Mouse (Mus musculus) granulocyte monocyte progenitor cell, adult 5-6 weeks (primary cell): ENCODE measurements around the gene Olfr1373. TPM values are rescaled to one million over a fixed set of nuclear protein-coding genes. Genes with fewer than 3 reads are reported as not detected.

ENCODE experiments used
- ATAC-seq: replicated peaks from 2 replicates; pipeline ENCODE4 v1.8.0; 2016; ENCODE audit warnings: mild to moderate bottlenecking, moderate TSS enrichment, inconsistent platforms; ENCODE audit not compliant: poor library complexity, severe bottlenecking
- total RNA-seq, 2 experiments: library from RNA; stranded (forward) in 1 of 2; stranded (reverse) in 1 of 2; fragments of 200-712, 200-1000 nt in 1 of 2; fragments of >200 nt in 1 of 2; fragmentation: Nextera tagmentation in 1 of 2; gene quantifications; 2 replicates each; pipeline ENCODE4 v1.2.3; 2014 to 2017

The Olfr1373 gene
- total RNA-seq, 2 experiments from 2014 or later, result not detected

GRCm38 (mm10) chr11:52108796-52109195 is 36.5 kb downstream of the Olfr1373 start:
- ATAC-seq, result no peak

GRCm38 (mm10) chr11:52106438-52106837 is 38.9 kb downstream of the Olfr1373 start:
- no peak for ATAC-seq

- ATAC-seq, result no peak
Measured at GRCm38 (mm10) chr11:52106037-52106436, 39.3 kb downstream of the Olfr1373 start.

DNA sequence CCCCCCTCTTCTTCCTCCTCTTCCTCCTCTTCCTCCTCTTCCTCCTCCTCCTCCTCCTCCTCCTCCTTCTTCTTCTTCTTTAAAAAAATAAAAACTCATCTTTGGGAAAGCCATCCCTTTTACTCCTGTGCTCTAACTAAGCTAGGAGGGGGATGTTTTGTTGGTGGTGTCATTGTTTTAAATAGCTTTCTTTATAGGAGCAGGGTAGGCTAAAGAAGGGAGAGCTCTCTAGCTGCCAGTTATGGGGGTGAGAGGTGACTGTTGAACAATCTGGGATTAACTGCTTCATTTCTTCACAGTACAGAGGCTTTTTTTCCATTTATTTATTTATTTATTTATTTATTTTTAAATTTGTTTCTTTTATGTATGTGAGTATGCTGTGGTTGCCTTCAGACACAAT is 39.8 kb downstream of the Olfr1373 start:
- no peak for ATAC-seq

DNA sequence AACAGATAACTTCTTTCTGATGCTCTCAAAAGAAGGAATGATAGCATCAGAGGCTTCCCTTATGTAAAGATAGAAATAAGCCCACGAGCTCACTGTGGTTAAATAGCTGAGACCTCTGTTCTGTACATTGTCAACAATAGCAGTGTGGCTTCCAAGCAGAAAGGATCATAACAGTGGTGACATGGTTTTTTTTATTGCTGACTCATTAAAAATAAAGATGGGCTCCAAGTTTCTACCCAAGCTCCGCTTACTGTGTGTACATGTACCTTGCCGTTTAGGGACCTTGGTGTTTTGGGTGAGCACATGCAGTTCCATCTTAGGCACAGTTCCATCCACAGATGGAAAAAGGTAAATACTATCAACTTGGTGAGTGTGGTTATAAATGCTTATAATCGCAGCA is 42.4 kb downstream of the Olfr1373 start:
- no peak for ATAC-seq

GRCm38 (mm10) chr11:52099771-52100219 is 45.5 kb downstream of the Olfr1373 start:
- 0 out of 2 replicates have a peak, but pooled peaks have one; percentile 16 for ATAC-seq

DNA sequence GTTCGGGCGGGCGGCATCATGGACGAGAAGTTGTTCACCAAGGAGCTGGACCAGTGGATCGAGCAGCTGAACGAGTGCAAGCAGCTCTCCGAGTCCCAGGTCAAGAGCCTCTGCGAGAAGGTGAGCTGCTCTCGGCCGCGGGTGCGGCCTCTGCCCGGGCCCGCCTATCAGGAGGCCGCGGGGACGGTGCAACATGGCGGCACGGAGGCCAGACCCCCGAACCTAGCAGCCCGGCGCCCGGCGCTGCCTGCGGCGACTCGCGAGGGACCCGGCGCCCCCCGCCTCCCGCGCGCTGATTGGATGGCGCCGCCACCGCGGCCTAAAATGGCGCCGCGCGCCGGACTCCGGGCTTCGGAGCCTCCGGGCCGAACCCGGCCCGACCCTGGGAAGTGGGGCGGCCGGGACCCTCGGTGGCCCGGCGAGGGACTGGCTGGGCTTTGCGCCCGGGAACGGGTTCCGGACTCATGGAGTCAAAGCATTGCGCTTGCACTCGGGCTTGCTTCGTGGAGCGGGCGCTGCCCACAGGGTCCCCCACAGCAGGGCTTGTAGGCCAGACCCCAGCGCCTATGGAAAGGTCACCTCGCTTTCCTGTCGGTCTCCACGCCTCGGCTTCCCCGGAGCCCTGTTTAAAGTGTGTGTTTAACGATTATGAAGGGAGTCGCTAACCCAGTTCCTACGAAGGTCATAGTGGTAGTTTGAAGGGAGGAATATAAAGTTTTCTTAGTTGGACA is 46.1 kb downstream of the Olfr1373 start:
- peak; percentile 44 for ATAC-seq

GRCm38 (mm10) chr11:52098398-52098946 is 46.9 kb downstream of the Olfr1373 start, which contains the start of gene Ppp2ca:
Gene Ppp2ca (plus strand): TSS chr11:52098681.
- ATAC-seq, result peak; percentile 93

DNA sequence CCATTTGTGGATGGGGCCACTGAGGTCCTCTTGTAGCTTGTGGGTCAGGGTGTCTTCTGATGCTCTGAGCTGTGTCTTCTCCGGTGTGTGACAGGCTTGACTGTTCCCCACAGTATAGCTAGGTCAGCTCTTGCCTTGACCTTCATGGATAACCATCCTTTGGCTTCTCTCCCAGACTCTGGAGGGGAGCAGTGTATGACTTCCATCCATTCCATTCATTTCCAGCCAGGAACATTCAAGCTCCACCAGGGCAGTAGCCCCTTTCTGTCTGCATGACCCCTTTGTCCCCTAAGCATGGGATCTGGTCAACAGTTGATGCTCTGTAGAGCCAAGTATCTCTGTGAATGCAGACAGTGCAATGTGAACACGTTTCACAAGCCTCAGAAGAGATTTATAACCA is 47.7 kb downstream of the Olfr1373 start:
- no peak for ATAC-seq

DNA sequence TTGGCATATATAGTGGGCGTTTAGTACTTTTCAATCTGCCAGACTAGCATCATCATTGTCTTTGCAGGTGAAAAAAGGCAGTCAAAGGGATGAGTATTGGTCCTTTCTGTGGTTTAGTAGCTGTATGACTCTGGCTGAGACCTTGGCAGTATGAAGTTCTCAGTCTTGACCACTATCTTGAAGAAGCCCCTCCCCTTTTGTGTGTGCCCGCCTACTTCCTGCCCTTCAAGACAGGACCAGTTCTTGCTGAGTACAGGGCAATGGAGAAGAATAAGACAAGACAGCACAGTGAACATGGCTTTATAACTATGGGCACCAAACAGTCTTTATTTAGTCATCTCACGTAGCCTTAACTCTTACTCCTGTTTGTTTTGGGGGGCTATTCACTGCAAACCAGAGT is 48.3 kb downstream of the Olfr1373 start:
- ATAC-seq, result peak; percentile 28

Other genes starting within 250 kb of the Olfr1373 start
- 70.1 and 81.1 TPM in 2 replicates for gene Cdkn2aipnl, start 177.9 kb downstream of the Olfr1373 start, total RNA-seq (2014; fragmentation: Nextera tagmentation)
- 70.1 and 72.9 TPM in 2 replicates for gene Cdkn2aipnl, start 177.9 kb downstream of the Olfr1373 start, total RNA-seq (2017)
- gene Ube2b, start 144.8 kb downstream of the Olfr1373 start, total RNA-seq (2014; fragmentation: Nextera tagmentation), result 72.9 and 101 TPM in 2 replicates
- gene Ube2b, start 144.8 kb downstream of the Olfr1373 start, total RNA-seq (2017), result 74.2 and 93.1 TPM in 2 replicates
- gene Cdkl3, start 141.3 kb downstream of the Olfr1373 start, total RNA-seq (2014; fragmentation: Nextera tagmentation), result 2.5 and 5.2 TPM in 2 replicates
- 3.5 and 8.1 TPM in 2 replicates for gene Cdkl3, start 141.3 kb downstream of the Olfr1373 start, total RNA-seq (2017)
- 61.4 and 63.9 TPM in 2 replicates for gene Ppp2ca, start 46.8 kb downstream of the Olfr1373 start, total RNA-seq (2014; fragmentation: Nextera tagmentation)
- gene Ppp2ca, start 46.8 kb downstream of the Olfr1373 start, total RNA-seq (2017), result 96.3 and 105 TPM in 2 replicates
- gene Olfr1371, start 68.5 kb upstream of the Olfr1373 start, total RNA-seq (2014; fragmentation: Nextera tagmentation), result not detected in 2 replicates
- gene Olfr1371, start 68.5 kb upstream of the Olfr1373 start, total RNA-seq (2017), result not detected in 2 replicates
- 180 and 196 TPM in 2 replicates for gene Skp1a, start 86.5 kb upstream of the Olfr1373 start, total RNA-seq (2014; fragmentation: Nextera tagmentation)
- 242 and 266 TPM in 2 replicates for gene Skp1a, start 86.5 kb upstream of the Olfr1373 start, total RNA-seq (2017)
- 1.4 TPM in 1 of 2 replicates, not detected in the other for gene Tcf7, start 137.5 kb upstream of the Olfr1373 start, total RNA-seq (2014; fragmentation: Nextera tagmentation)
- 0.30 and 0.82 TPM in 2 replicates for gene Tcf7, start 137.5 kb upstream of the Olfr1373 start, total RNA-seq (2017)
- 126 and 132 TPM in 2 replicates for gene Vdac1, start 215.3 kb upstream of the Olfr1373 start, total RNA-seq (2014; fragmentation: Nextera tagmentation)
- gene Vdac1, start 215.3 kb upstream of the Olfr1373 start, total RNA-seq (2017), result 205 and 244 TPM in 2 replicates